Mouse (Mus musculus) hindbrain, postnatal 0 days (tissue): ENCODE data around the gene Akt1s1. TPM values are rescaled to one million over a fixed set of nuclear protein-coding genes. Genes with fewer than 3 reads are reported as not detected.
A peak's percentile ranks its signal among the peaks of the same experiment; 100 is the strongest.

Experiments
- ATAC-seq: fragments of 200-750 bp; cut with Nextera tagmentation; 2 replicates; pipeline ENCODE4 v1.8.0; 2017; ENCODE audit warnings: mild to moderate bottlenecking, moderate TSS enrichment, moderate library complexity
- DNase-seq: peaks from one replicate; pipeline ENCODE4 v3.0.0-alpha.2; 2015; ENCODE audit warnings: low spot score
- H3K27ac ChIP-seq: fragments of 300-500 bp; sonication (generic); 2 replicates; pipeline ENCODE4 v1.5.1; 2014; ENCODE audit warnings: mild to moderate bottlenecking
- H3K27me3 ChIP-seq: fragments of 300-500 bp; sonication (generic); 2 replicates; pipeline ENCODE4 v1.6.1; 2014; ENCODE audit warnings: low read length, mixed read lengths; ENCODE audit not compliant: insufficient read depth
- H3K36me3 ChIP-seq: fragments of 300-500 bp; sonication (generic); 2 replicates; pipeline ENCODE4 v1.6.1; 2014; ENCODE audit warnings: low read length, mixed read lengths; ENCODE audit not compliant: insufficient read depth
- H3K4me1 ChIP-seq: fragments of 300-500 bp; sonication (generic); 2 replicates; pipeline ENCODE4 v1.6.1; 2014; ENCODE audit warnings: antibody characterized with exemption, low read length, mixed read lengths; ENCODE audit not compliant: insufficient read depth
- H3K4me2 ChIP-seq: fragments of 300-500 bp; sonication (generic); 2 replicates; pipeline ENCODE4 v1.6.1; 2014; ENCODE audit warnings: low read depth, mild to moderate bottlenecking, low read length, moderate library complexity, mixed read lengths
- H3K4me3 ChIP-seq: fragments of 300-500 bp; sonication (generic); 2 replicates; pipeline ENCODE4 v1.5.1; 2014; ENCODE audit warnings: low read length
- H3K9ac ChIP-seq: fragments of 300-500 bp; sonication (generic); replicated peaks from 2 replicates; pipeline ENCODE4 v1.6.1; 2014; ENCODE audit warnings: mild to moderate bottlenecking, low read length, moderate library complexity, mixed read lengths
- H3K9me3 ChIP-seq: fragments of 300-500 bp; sonication (generic); 2 replicates; pipeline ENCODE4 v1.6.1; 2016; ENCODE audit warnings: low read length, mixed read lengths
- CTCF ChIP-seq: IDR thresholded peaks from 2 replicates; pipeline ENCODE4 v1.5.1; 2016; ENCODE audit warnings: antibody characterized with exemption, control low read depth, low read depth
- WGBS: fragments of 180-500 bp; shearing (Covaris S2); extraction: QIAGEN DNeasy Blood & Tissue Kit; methylation state at CpG from one replicate; pipeline ENCODE4 v1.1.7; 2014; 5-methylcytosine and 5-hydroxymethylcytosine counted together
- polyA plus RNA-seq: library from polyadenylated mRNA; unstranded; fragments of >200 nt; fragmentation: Nextera tagmentation; extraction: Ambion mirVana; gene quantifications from 2 replicates; pipeline ENCODE4 v1.2.1, GENCODE M21; 2015
- total RNA-seq: library from RNA; depleted of rRNA; stranded (reverse); fragments of >200 nt; gene quantifications from 2 replicates; pipeline ENCODE4 v1.2.3, GENCODE M21; 2014

Gene Akt1s1
- total and polyA plus RNA-seq, 2 experiments from 2014 or later = 94.3 to 136 TPM

- peak; percentile 70; the same call in 1 of the 2 replicates for ATAC-seq
- Histone ChIP-seq H3K27ac (no peak overlapping the region), H3K36me3 (peaks cover 13% of the 10 kb centered on the region), H3K4me3 (no peak overlapping the region), H3K4me2 (no peak overlapping the region), H3K9me3 (no peaks in the 10 kb centered on the region), H3K9ac (no peak overlapping the region), H3K4me1 (no peaks in the 10 kb centered on the region; the same call in 1 of the 2 replicates), H3K27me3 (no peaks in the 10 kb centered on the region)
- peak; percentile 90 for DNase-seq
- peak; percentile 95 for TF ChIP-seq CTCF
- 20% methylated on average over 3 of the region's 3 CpGs for WGBS
These were observed 23.9 kb upstream of the Akt1s1 start for GRCm38 (mm10) chr7:44824872-44825271.

GRCm38 (mm10) chr7:44826771-44827170 is 22.0 kb upstream of the Akt1s1 start:
- 85% methylated on average over 3 of the region's 3 CpGs for WGBS
- ATAC-seq = no peak

GRCm38 (mm10) chr7:44828706-44829105 is 20.1 kb upstream of the Akt1s1 start:
- no peak overlapping the region for H3K4me2 ChIP-seq
- no peaks in the 10 kb centered on the region for H3K4me1 ChIP-seq
- peaks cover 35% of the 10 kb centered on the region for H3K36me3 ChIP-seq
- H3K27me3 ChIP-seq = no peaks in the 10 kb centered on the region
- 84% methylated on average over 5 of the region's 5 CpGs for WGBS
- no peaks in the 10 kb centered on the region for H3K9me3 ChIP-seq
- H3K4me3 ChIP-seq = no peak overlapping the region
- no peak for TF ChIP-seq CTCF
- no peak overlapping the region for H3K27ac ChIP-seq
- H3K9ac ChIP-seq = no peak overlapping the region
- ATAC-seq (no peak), DNase-seq (no peak)

More at GRCm38 (mm10) chr7:44826771-44827170, 22.0 kb upstream of the Akt1s1 start:
- H3K36me3 ChIP-seq = peaks cover 30% of the 10 kb centered on the region
- no peak overlapping the region for H3K27ac ChIP-seq
- no peaks in the 10 kb centered on the region for H3K9me3 ChIP-seq
- no peaks in the 10 kb centered on the region for H3K4me1 ChIP-seq
- no peak for DNase-seq
- H3K9ac ChIP-seq = no peak overlapping the region
- TF ChIP-seq CTCF = no peak
- no peak overlapping the region for H3K4me2 ChIP-seq
- H3K4me3 ChIP-seq = no peak overlapping the region
- no peaks in the 10 kb centered on the region for H3K27me3 ChIP-seq

GRCm38 (mm10) chr7:44832763-44833162 is 16.0 kb upstream of the Akt1s1 start:
- WGBS = 80% methylated on average over 4 of the region's 4 CpGs
- H3K4me2 ChIP-seq = no peak overlapping the region
- H3K9me3 ChIP-seq = no peaks in the 10 kb centered on the region
- TF ChIP-seq CTCF = no peak
- H3K36me3 ChIP-seq = peaks cover 35% of the 10 kb centered on the region
- no peak for ATAC-seq
- no peaks in the 10 kb centered on the region for H3K27me3 ChIP-seq
- H3K4me3 ChIP-seq = no peak overlapping the region
- no peaks in the 10 kb centered on the region for H3K4me1 ChIP-seq
- DNase-seq = no peak
- H3K27ac ChIP-seq = no peak overlapping the region
- H3K9ac ChIP-seq = no peak overlapping the region

GRCm38 (mm10) chr7:44835373-44836015 is 13.3 kb upstream of the Akt1s1 start:
- Histone ChIP-seq H3K4me3 (no peak overlapping the region), H3K27me3 (no peaks in the 10 kb centered on the region), H3K36me3 (peaks cover 16% of the 10 kb centered on the region), H3K27ac (no peak overlapping the region), H3K4me2 (no peak overlapping the region), H3K9me3 (no peaks in the 10 kb centered on the region), H3K4me1 (peaks cover 9% of the 10 kb centered on the region; the same call in 1 of the 2 replicates), H3K9ac (no peak overlapping the region)
- DNase-seq (no peak), ATAC-seq (no peak)
- WGBS = 79% methylated on average over 1 of the region's 1 CpGs
- TF ChIP-seq CTCF = no peak

- Histone ChIP-seq H3K27me3 (no peaks in the 10 kb centered on the region), H3K4me3 (no peak overlapping the region), H3K4me2 (no peak overlapping the region), H3K36me3 (peaks cover 11% of the 10 kb centered on the region; the same call in 1 of the 2 replicates), H3K9me3 (no peaks in the 10 kb centered on the region), H3K9ac (no peak overlapping the region), H3K4me1 (peaks cover 9% of the 10 kb centered on the region; the same call in 1 of the 2 replicates), H3K27ac (no peak overlapping the region)
- ATAC-seq = no peak
- 59% methylated on average over 3 of the region's 3 CpGs for WGBS
- no peak for TF ChIP-seq CTCF
- no peak for DNase-seq
These were observed 12.8 kb upstream of the Akt1s1 start for GRCm38 (mm10) chr7:44836016-44836404.

- WGBS = 84% methylated on average over 9 of the region's 9 CpGs
- no peak for ATAC-seq
- H3K4me3 ChIP-seq = no peak overlapping the region
These were observed 12.3 kb upstream of the Akt1s1 start for GRCm38 (mm10) chr7:44836423-44837053.

More at GRCm38 (mm10) chr7:44836423-44837053, 12.3 kb upstream of the Akt1s1 start:
- TF ChIP-seq CTCF = no peak
- Histone ChIP-seq H3K36me3 (peaks cover 8% of the 10 kb centered on the region; the same call in 1 of the 2 replicates), H3K4me1 (peaks cover 9% of the 10 kb centered on the region; the same call in 1 of the 2 replicates), H3K27ac (no peak overlapping the region), H3K27me3 (no peaks in the 10 kb centered on the region), H3K4me2 (no peak overlapping the region), H3K9ac (no peak overlapping the region), H3K9me3 (no peaks in the 10 kb centered on the region)
- DNase-seq = no peak
